Mouse (Mus musculus): ENCODE measurements around the gene Svs3a.
"Not testable (repeated sequence)": the region's sequence is repeated elsewhere in the genome, so short reads cannot be mapped to it uniquely, and the experiment has no call there.

Gene Svs3a

GRCm38 (mm10) chr2:164288968-164289367, at the start of gene Svs3a:
Svs3a (plus strand) TSS chr2:164289268.
- DNase-seq (ENCODE audit: low spot score): not testable (repeated sequence)

- not testable (repeated sequence) for DNase-seq (ENCODE audit: low spot score)
Observed at GRCm38 (mm10) chr2:164256540-164256939, 32.5 kb upstream of the Svs3a start, which contains the start of gene Svs3b. Svs3b (minus strand) TSS chr2:164256640.

DNA sequence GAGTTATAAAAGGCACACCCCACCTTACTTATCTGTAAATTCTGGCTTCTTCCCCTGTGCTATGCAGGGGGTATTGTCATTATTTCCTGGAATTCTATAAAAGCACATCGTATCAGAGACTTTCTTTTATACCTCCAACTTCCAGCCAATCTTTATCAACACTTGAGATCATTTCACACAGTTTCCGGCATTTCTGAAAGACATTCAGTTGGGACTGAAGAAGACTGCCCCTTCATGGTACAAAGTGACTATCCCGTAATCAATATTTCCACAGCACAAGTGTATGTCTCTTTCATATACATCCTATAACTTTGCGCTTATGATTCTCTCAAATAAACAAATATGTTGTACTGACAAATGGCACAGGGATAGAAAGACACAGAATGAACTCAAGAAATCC, 10.7 kb upstream of the Svs3a start, which contains the start of gene Svs4:
TSS of gene Svs4 (minus strand) at position 101 of the 400 bp plus-strand sequence.
- no peak for DNase-seq (ENCODE audit: low spot score)

DNA sequence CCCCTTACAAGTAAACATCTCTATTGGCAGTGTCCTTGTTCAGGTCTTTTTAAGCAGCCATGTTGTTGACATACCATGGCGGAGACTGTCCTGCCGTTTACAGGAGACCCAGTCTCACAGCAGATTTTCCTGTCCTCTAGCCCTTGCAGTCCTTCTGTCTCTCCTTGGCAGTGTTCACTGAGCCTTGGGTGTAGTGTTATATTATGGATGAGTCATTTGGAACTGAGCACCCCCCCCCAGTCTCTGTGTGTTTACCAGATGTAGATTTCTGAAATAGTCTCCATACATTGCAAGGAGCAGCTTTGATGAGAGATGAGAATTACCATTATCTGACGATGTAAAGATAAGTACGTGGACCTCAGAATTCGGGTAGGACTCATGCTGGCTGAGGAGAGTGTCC, 23.5 kb downstream of the Svs3a start:
- no peak for DNase-seq (ENCODE audit: low spot score)

GRCm38 (mm10) chr2:164315460-164315859, 26.4 kb downstream of the Svs3a start:
- DNase-seq (ENCODE audit: low spot score): not testable (repeated sequence)

GRCm38 (mm10) chr2:164316451-164316850, 27.4 kb downstream of the Svs3a start, which contains the start of gene Svs6:
Svs6 (plus strand) TSS chr2:164316751.
- DNase-seq (ENCODE audit: low spot score): not testable (repeated sequence)

GRCm38 (mm10) chr2:164320983-164321382, 31.9 kb downstream of the Svs3a start:
- DNase-seq (ENCODE audit: low spot score): no peak

- not testable (repeated sequence) for DNase-seq (ENCODE audit: low spot score)
Observed at GRCm38 (mm10) chr2:164332440-164332839, 43.4 kb downstream of the Svs3a start, which contains the start of gene Svs5. Svs5 (plus strand) TSS chr2:164332740.
